Mouse (Mus musculus): ENCODE data around the gene Vmn2r95.
"Not testable (repeated sequence)": the region's sequence is repeated elsewhere in the genome, so short reads cannot be mapped to it uniquely, and the experiment has no call there.

Gene Vmn2r95

GRCm38 (mm10) chr17:18423778-18424177 is at the start of gene Vmn2r95:
TSS of gene Vmn2r95 (plus strand) at chr17:18424078.
- no peak for ATAC-seq (ENCODE audit: low TSS enrichment)

DNA sequence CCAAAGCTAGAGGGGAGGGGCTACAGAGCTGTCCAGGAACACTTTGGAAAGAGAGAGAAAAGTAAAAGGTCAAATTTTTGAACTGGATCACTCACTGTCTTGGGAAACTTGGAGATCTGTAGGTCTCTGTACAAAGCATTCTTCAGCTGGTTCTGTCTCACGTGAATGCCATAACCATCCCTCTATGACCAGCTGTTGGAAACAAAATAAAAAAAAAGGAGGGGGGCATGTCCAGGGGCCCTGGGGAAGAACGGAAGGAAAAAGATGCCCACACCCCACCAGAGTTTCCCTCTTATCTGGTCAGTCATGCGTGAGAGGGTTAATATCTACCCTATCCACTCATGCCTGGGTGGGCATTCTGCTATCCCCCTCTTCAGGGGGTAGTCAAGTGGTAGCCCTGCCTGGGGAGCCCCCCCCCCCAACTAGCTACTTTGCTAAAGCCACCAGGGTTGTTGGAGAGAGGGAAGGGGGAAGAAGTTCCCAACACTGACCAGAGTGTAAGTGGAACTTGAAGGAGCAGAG is 31.8 kb downstream of the Vmn2r95 start:
- no peak for ATAC-seq (ENCODE audit: low TSS enrichment)

GRCm38 (mm10) chr17:18458126-18458634 is 34.3 kb downstream of the Vmn2r95 start:
- not testable (repeated sequence) for ATAC-seq (ENCODE audit: low TSS enrichment)

DNA sequence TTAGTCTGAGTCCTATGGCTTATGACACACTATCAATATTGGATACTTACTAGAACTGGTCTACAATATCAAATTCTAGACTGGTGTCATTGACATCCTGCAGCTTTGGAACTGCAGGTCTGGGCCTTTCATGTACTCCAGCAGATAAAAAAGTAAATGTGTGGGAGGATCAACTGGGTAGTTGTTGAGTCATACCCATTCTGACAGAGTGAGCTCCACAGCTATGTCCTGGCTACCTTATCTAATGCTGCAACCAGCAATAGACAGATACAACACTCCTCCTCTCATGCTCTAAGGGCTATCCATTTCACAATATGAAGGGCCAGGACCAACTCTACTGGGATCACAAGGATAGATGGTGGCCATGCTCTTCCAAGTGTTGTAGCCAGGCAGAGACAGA is 38.8 kb downstream of the Vmn2r95 start:
- ATAC-seq (ENCODE audit: low TSS enrichment), result no peak

DNA sequence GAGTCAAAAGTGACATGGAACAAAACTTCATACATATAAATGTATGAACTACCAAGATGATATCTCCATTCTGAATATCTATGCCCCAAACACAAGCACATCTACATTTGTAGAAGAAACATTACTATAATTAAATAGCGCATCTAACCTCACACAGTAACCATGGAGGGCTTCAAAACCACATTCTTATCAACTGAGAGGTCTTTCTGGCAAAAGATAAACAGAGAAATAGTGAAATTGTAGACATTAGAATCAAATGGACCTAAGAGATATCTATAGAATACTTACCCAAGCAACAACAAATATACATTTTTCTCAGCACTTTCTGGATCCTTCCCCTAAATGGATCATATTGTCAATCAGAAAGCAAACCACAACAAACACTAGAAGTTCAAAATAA is 56.0 kb downstream of the Vmn2r95 start:
- ATAC-seq (ENCODE audit: low TSS enrichment), result no peak

Data from frontal cortex, adult (tissue).